Mouse (Mus musculus): ENCODE measurements around the gene Ccdc13.

DNA sequence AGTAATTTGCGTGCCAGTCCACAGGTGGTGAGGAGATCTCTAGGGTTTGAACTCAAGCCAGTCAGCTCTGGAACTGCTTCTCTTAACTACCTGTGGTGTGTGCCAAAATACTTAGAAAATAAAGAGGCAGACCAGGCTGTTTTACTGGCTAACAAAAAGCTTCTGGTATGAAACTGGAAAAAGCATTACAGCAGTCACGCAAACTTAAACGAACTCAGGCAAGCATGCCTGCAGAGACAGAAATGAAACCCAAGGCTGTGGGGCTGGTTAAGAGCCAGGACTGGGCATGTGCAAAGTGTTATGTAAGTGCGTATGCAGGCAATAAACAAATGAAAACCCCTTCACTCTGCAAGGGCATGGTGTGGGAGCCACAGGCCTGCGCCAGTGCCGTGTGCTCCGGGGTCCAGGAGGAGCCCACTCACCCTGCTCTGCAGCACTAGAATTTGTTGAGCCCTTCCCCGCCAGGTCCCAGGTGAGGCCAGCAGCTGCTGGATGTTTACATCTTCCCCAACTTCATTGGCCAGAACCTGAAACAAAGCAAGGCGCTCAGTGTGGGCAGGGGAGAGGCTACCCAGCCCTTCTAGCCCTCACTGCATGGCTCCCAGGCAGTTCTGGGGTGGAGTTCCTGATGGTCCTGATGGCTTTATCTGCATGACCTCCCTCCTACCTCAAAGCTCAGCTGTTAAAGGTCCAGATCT lies 20.0 kb downstream of the Ccdc13 start:
- TF ChIP-seq TCF12 (IDR thresholded peaks at IDR 0.05; ENCODE audit: insufficient read depth, poor library complexity, severe bottlenecking) (no peak), POLR2A (IDR thresholded peaks at IDR 0.05; ENCODE audit: insufficient read length, low read depth) (no peak), E2F4 (IDR thresholded peaks at IDR 0.05; ENCODE audit: insufficient read depth) (no peak), CEBPB (IDR thresholded peaks at IDR 0.05; ENCODE audit: insufficient read depth, poor library complexity, severe bottlenecking) (no peak), POLR2AphosphoS2 (IDR thresholded peaks at IDR 0.05; ENCODE audit: insufficient read length, low read depth) (no peak), MYOD1 (IDR thresholded peaks at IDR 0.05; ENCODE audit: control insufficient read depth in 1 of 3, insufficient read length in 2 of 3, low read depth in 2 of 3) (no peak), USF1 (IDR thresholded peaks at IDR 0.05; ENCODE audit: low read depth) (no peak), MYOG (IDR thresholded peaks at IDR 0.05; ENCODE audit: control insufficient read depth in 1 of 3, insufficient read depth in 1 of 3, insufficient read length in 2 of 3, low read depth in 2 of 3) (no peak), MAX (IDR thresholded peaks at IDR 0.05; ENCODE audit: low read depth) (no peak)

All from myocyte (in vitro differentiated cells).